Mouse (Mus musculus) spleen, postnatal 4 days (tissue): ENCODE measurements around the gene Sds.
A peak's percentile ranks its signal among the peaks of the same experiment; 100 is the strongest.

Source experiments
- DNase-seq, 2 experiments: peaks; one replicate each; pipeline ENCODE4 v3.0.0; 2022; ENCODE audit warnings: low spot score in 2 of 2

Sds gene

GRCm38 (mm10) chr5:120514754-120515153 lies 38.4 kb downstream of the Sds start:
- no peak for DNase-seq

- DNase-seq = no peak
Measured at GRCm38 (mm10) chr5:120515451-120515850, 39.1 kb downstream of the Sds start.

- no peak for DNase-seq
Measured at GRCm38 (mm10) chr5:120516221-120516984, 40.1 kb downstream of the Sds start.

GRCm38 (mm10) chr5:120517552-120517951 lies 41.2 kb downstream of the Sds start:
- DNase-seq = no peak

- DNase-seq = peak; percentile 42 to 81
Measured at GRCm38 (mm10) chr5:120522649-120523048, 46.3 kb downstream of the Sds start.

- DNase-seq = no peak
Measured at GRCm38 (mm10) chr5:120524736-120525135, 48.4 kb downstream of the Sds start.

GRCm38 (mm10) chr5:120525737-120526136 lies 49.4 kb downstream of the Sds start:
- DNase-seq = no peak

GRCm38 (mm10) chr5:120526311-120526710 lies 50.0 kb downstream of the Sds start:
- DNase-seq = no peak

- no peak for DNase-seq
Measured at GRCm38 (mm10) chr5:120527296-120527964, 51.1 kb downstream of the Sds start.

- no peak for DNase-seq
Measured at GRCm38 (mm10) chr5:120531631-120532030, 55.3 kb downstream of the Sds start.
